Mouse (Mus musculus): ENCODE results near the gene Dennd2d. TPM values are rescaled to one million over a fixed set of nuclear protein-coding genes. Genes with fewer than 3 reads are reported as not detected.

Gene Dennd2d
- total and polyA plus RNA-seq, 2 experiments from 2014 or later: 0.91 to 1.4 TPM

DNA sequence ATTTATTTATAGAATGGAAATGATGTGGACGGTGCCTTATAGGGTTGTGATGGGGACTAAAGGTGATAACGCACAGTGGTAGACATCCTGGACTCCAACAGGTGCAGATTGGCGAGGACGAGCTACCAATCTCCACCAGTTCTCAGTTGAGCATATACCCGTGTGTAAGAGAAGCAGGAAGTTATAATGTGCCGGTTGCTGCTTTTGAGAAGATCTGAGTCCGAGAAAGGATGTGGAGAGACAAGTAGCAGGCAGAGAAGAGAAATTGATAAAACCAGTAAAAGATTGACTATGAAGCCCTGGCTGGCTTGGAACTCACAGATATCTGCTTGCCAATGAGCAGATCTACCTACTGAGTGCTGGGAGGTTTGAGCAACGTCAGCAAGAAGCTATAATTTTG, 11.0 kb downstream of the Dennd2d start:
- no peak overlapping the region for H3K9ac ChIP-seq (replicated peaks; ENCODE audit: low read length, poor library complexity, severe bottlenecking)
- ATAC-seq (ENCODE audit: low FRiP score): no peak
- no peak for TF ChIP-seq CTCF (IDR thresholded peaks at IDR 0.05)
- DNase-seq (ENCODE audit: low spot score): no peak
- no peak overlapping the region for H3K4me2 ChIP-seq (ENCODE audit: low read depth, low read length, poor library complexity, severe bottlenecking)
- no peaks in the 10 kb centered on the region for H3K27me3 ChIP-seq (ENCODE audit: insufficient read depth, low read length)
- H3K27ac ChIP-seq (ENCODE audit: low read depth, low read length): no peak overlapping the region
- no peaks in the 10 kb centered on the region for H3K4me1 ChIP-seq (ENCODE audit: insufficient read depth, low read length)
- H3K9me3 ChIP-seq (ENCODE audit: low read length): no peaks in the 10 kb centered on the region
- no peak overlapping the region for H3K4me3 ChIP-seq (ENCODE audit: low read depth, low read length)
- WGBS: 89% methylated on average over 8 of the region's 8 CpGs
- H3K36me3 ChIP-seq (ENCODE audit: insufficient read depth, low read length): no peaks in the 10 kb centered on the region

DNA sequence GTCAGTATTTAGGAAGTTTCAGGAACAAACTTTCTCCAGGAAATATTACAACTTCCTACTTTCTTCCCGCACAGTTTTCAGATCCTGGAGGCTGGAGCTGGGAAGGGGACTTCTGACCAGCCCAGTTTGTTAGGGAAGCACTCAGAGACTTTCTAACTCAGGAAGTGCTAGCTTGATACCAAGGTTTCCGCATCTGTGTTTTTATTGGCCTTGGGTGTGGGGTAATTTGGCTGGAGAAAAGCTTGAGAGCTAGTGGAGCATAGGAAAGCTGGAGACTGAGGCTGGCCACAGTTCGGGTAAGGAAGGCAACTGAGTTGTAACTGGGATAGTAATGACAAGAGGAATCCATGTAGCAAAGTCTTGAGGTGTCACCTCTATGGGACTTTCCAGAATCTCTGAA, 11.7 kb downstream of the Dennd2d start:
- no peak overlapping the region for H3K4me3 ChIP-seq (ENCODE audit: low read depth, low read length)
- H3K36me3 ChIP-seq (ENCODE audit: insufficient read depth, low read length): no peaks in the 10 kb centered on the region; the same call in 1 of the 2 replicates
- H3K27me3 ChIP-seq (ENCODE audit: insufficient read depth, low read length): no peaks in the 10 kb centered on the region
- no peaks in the 10 kb centered on the region for H3K4me1 ChIP-seq (ENCODE audit: insufficient read depth, low read length)
- no peak for TF ChIP-seq CTCF (IDR thresholded peaks at IDR 0.05)
- no peak overlapping the region for H3K9ac ChIP-seq (replicated peaks; ENCODE audit: low read length, poor library complexity, severe bottlenecking)
- no peaks in the 10 kb centered on the region for H3K9me3 ChIP-seq (ENCODE audit: low read length)
- ATAC-seq (ENCODE audit: low FRiP score) (no peak), DNase-seq (ENCODE audit: low spot score) (no peak)
- H3K4me2 ChIP-seq (ENCODE audit: low read depth, low read length, poor library complexity, severe bottlenecking): no peak overlapping the region
- H3K27ac ChIP-seq (ENCODE audit: low read depth, low read length): no peak overlapping the region
- WGBS: 85% methylated on average over 3 of the region's 3 CpGs

DNA sequence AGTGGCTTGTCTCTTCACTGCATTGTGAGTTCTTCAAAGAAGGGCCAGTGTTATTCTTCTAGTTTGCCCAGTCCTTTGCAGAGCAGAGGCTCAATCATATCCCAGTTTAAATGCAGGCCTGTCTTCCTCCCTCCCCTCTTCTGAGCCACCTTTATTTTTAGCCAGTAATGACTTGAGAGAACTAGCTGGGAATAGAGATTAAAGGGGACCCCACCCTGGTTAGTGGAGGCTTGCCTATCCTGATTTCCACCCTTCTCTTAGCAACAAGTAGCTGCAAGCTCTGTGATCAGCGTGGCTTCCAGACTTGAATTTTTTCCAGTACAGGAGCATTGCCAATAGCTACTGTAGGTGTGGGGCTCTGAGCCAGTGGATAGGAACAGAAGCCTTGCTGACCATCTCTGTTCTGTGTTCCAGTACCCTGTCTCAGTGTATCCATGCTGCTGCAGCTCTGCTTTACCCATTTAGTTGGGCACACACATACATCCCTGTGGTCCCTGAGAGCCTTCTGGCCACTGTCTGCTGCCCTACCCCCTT, 12.3 kb downstream of the Dennd2d start:
- Histone ChIP-seq H3K27ac (ENCODE audit: low read depth, low read length) (no peak overlapping the region), H3K27me3 (ENCODE audit: insufficient read depth, low read length) (no peaks in the 10 kb centered on the region), H3K4me3 (ENCODE audit: low read depth, low read length) (no peak overlapping the region), H3K36me3 (ENCODE audit: insufficient read depth, low read length) (no peaks in the 10 kb centered on the region; the same call in 1 of the 2 replicates), H3K9ac (replicated peaks; ENCODE audit: low read length, poor library complexity, severe bottlenecking) (no peak overlapping the region), H3K9me3 (ENCODE audit: low read length) (no peaks in the 10 kb centered on the region), H3K4me1 (ENCODE audit: insufficient read depth, low read length) (no peaks in the 10 kb centered on the region), H3K4me2 (ENCODE audit: low read depth, low read length, poor library complexity, severe bottlenecking) (no peak overlapping the region)
- DNase-seq (ENCODE audit: low spot score) (no peak), ATAC-seq (ENCODE audit: low FRiP score) (no peak)
- WGBS: 78% methylated on average over 1 of the region's 1 CpGs
- no peak for TF ChIP-seq CTCF (IDR thresholded peaks at IDR 0.05)

DNA sequence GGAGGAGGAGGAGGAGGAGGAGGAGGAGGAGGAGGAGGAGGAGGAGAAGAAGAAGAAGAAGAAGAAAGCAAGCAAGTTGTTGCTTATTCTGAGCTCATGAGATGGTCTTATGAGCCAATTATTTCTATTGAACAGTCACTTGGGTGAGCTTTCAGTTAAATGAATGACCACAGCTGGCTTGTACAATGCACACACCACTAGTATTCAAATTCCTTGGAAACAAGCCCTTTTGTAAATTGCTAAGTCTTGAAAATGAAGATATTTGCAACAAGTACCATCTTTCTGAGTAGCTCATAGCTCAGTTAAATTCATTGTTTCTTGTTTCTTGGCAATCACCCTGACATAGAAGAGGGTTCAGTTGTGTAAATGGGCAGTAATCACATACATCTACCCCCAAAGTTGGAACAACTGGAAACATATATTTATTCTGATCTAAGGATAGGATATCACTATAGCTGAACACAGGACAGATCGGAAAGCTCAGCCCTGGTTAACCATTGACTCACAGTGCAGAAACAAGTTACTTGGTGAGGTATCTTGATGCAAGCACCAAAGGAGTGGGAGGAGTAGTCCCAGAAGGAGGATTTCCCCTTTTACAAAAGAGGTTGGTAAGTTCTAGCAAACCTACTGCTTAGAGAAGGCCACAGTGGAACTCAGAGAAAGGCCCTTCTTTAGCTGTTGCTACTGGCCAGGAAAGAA, 13.3 kb downstream of the Dennd2d start:
- no peak for DNase-seq (ENCODE audit: low spot score)
- Histone ChIP-seq H3K4me1 (ENCODE audit: insufficient read depth, low read length) (no peaks in the 10 kb centered on the region), H3K27me3 (ENCODE audit: insufficient read depth, low read length) (no peaks in the 10 kb centered on the region), H3K9ac (replicated peaks; ENCODE audit: low read length, poor library complexity, severe bottlenecking) (no peak overlapping the region), H3K4me3 (ENCODE audit: low read depth, low read length) (no peak overlapping the region), H3K36me3 (ENCODE audit: insufficient read depth, low read length) (no peaks in the 10 kb centered on the region; the same call in 1 of the 2 replicates), H3K4me2 (ENCODE audit: low read depth, low read length, poor library complexity, severe bottlenecking) (no peak overlapping the region), H3K9me3 (ENCODE audit: low read length) (no peaks in the 10 kb centered on the region), H3K27ac (ENCODE audit: low read depth, low read length) (no peak overlapping the region)
- 91% methylated on average over 1 of the region's 1 CpGs for WGBS
- ATAC-seq (ENCODE audit: low FRiP score): no peak
- no peak for TF ChIP-seq CTCF (IDR thresholded peaks at IDR 0.05)

DNA sequence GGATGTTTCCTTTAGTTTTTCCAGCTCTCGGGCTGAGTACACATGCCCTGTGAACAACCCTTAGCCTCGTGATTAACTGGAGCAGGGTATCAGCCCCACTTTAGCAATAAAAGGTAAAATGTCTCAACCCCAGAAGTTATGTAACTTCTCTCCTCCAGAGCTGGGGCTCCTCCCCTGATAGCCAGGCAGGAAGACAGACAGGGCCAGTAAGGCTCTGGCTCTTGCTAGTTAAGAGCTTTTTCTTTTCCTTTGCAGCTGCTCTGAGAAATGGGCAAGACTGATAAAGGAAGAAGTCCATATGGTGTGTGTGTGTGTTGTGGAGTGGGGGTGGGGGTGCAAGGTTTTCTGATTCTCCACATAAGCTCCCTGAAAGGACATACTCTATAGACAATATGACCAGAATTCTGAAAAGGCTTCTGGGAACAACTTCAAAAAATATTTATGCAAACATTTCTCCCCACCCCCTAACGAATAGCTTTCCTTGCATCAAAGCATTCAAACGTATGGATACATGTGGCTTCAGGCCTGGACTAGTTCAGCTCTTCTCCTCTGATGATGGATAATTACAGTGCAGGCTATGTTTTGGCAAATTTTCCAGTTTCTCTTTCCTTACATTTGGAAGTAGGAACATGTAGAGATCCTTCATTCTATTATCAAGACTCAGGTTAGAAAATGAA, 14.0 kb downstream of the Dennd2d start:
- Histone ChIP-seq H3K36me3 (ENCODE audit: insufficient read depth, low read length) (no peaks in the 10 kb centered on the region; the same call in 1 of the 2 replicates), H3K4me2 (ENCODE audit: low read depth, low read length, poor library complexity, severe bottlenecking) (no peak overlapping the region), H3K27ac (ENCODE audit: low read depth, low read length) (no peak overlapping the region), H3K4me3 (ENCODE audit: low read depth, low read length) (no peak overlapping the region), H3K9me3 (ENCODE audit: low read length) (no peaks in the 10 kb centered on the region), H3K27me3 (ENCODE audit: insufficient read depth, low read length) (no peaks in the 10 kb centered on the region), H3K4me1 (ENCODE audit: insufficient read depth, low read length) (no peaks in the 10 kb centered on the region), H3K9ac (replicated peaks; ENCODE audit: low read length, poor library complexity, severe bottlenecking) (no peak overlapping the region)
- TF ChIP-seq CTCF (IDR thresholded peaks at IDR 0.05): no peak
- no peak for DNase-seq (ENCODE audit: low spot score)
- WGBS: 75% methylated on average over 4 of the region's 4 CpGs
- ATAC-seq (ENCODE audit: low FRiP score): no peak

DNA sequence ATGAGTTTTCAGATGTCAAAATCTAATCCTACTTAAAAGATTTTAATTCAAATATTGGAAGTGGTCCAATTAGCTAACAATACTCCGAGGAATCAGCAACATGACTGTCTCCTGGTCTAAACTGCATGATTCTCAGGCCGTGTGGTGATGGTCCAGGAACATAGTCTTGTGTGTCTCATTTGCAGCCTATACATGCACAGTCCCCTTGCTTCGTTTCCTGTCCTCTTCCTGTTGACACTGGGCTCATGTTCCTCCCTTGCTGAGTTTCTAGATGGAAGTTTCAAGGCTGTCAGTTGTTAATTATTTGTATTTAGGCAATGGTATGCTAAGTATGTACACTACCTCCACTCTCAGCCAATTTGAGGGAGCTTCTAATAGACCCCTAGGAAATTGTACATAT, 14.8 kb downstream of the Dennd2d start:
- 79% methylated on average over 3 of the region's 3 CpGs for WGBS
- no peak overlapping the region for H3K27ac ChIP-seq (ENCODE audit: low read depth, low read length)
- no peak overlapping the region for H3K9ac ChIP-seq (replicated peaks; ENCODE audit: low read length, poor library complexity, severe bottlenecking)
- no peak overlapping the region for H3K4me3 ChIP-seq (ENCODE audit: low read depth, low read length)
- H3K4me1 ChIP-seq (ENCODE audit: insufficient read depth, low read length): no peaks in the 10 kb centered on the region
- no peaks in the 10 kb centered on the region for H3K27me3 ChIP-seq (ENCODE audit: insufficient read depth, low read length)
- H3K4me2 ChIP-seq (ENCODE audit: low read depth, low read length, poor library complexity, severe bottlenecking): no peak overlapping the region
- no peaks in the 10 kb centered on the region for H3K9me3 ChIP-seq (ENCODE audit: low read length)
- no peak for DNase-seq (ENCODE audit: low spot score)
- ATAC-seq (ENCODE audit: low FRiP score): no peak
- no peak for TF ChIP-seq CTCF (IDR thresholded peaks at IDR 0.05)
- peaks cover under 1% of the 10 kb centered on the region; the same call in 1 of the 2 replicates for H3K36me3 ChIP-seq (ENCODE audit: insufficient read depth, low read length)
